Mouse (Mus musculus): Measurements from ENCODE around the gene Perm1. TPM values are rescaled to one million over a fixed set of nuclear protein-coding genes. Genes with fewer than 3 reads are reported as not detected.
A peak's percentile ranks its signal among the peaks of the same experiment; 100 is the strongest.

Perm1 gene
- total and polyA plus RNA-seq, 2 experiments from 2014 or later, result 42.9 to 68.3 TPM

- TF ChIP-seq CTCF (IDR thresholded peaks at IDR 0.05; ENCODE audit: low read depth) (no peak), EP300 (IDR thresholded peaks at IDR 0.05; ENCODE audit: low read depth) (no peak)
- 84% methylated on average over 5 of the region's 5 CpGs for WGBS
Observed at GRCm38 (mm10) chr4:156183747-156184146, 31.9 kb upstream of the Perm1 start.

GRCm38 (mm10) chr4:156184291-156184954 is 31.2 kb upstream of the Perm1 start:
- Histone ChIP-seq H3K4me2 (ENCODE audit: low read depth, low read length) (peak overlapping the region; percentile 25), H3K27ac (ENCODE audit: low read depth) (peak overlapping the region; percentile 28; the same call in 1 of the 2 replicates), H3K9me3 (replicated peaks; ENCODE audit: control insufficient read depth, low read length) (no peaks in the 10 kb centered on the region), H3K4me3 (ENCODE audit: low read depth, low read length) (no peak overlapping the region), H3K27me3 (ENCODE audit: control insufficient read depth, insufficient read depth, low read length) (no peaks in the 10 kb centered on the region), H3K36me3 (replicated peaks; ENCODE audit: control insufficient read depth, insufficient read depth, low read length) (0 out of 2 replicates have a peak, but pooled peaks cover 21% of the 10 kb centered on the region), H3K9ac (replicated peaks; ENCODE audit: low read depth, low read length) (0 out of 2 replicates have a peak overlapping the region, but pooled peaks have one; percentile 2), H3K4me1 (ENCODE audit: control insufficient read depth, insufficient read depth) (peaks cover 25% of the 10 kb centered on the region)
- WGBS, result 62% methylated on average over 7 of the region's 7 CpGs
- peak; percentile 42 for DNase-seq (ENCODE audit: low spot score)
- peak; percentile 42; the same call in 1 of the 2 replicates for ATAC-seq (ENCODE audit: insufficient read depth, low read depth)
- TF ChIP-seq CTCF (IDR thresholded peaks at IDR 0.05; ENCODE audit: low read depth), result no peak
- TF ChIP-seq EP300 (IDR thresholded peaks at IDR 0.05; ENCODE audit: low read depth), result no peak

More at GRCm38 (mm10) chr4:156183747-156184146, 31.9 kb upstream of the Perm1 start:
- Histone ChIP-seq H3K4me1 (ENCODE audit: control insufficient read depth, insufficient read depth) (peaks cover 19% of the 10 kb centered on the region), H3K27me3 (ENCODE audit: control insufficient read depth, insufficient read depth, low read length) (no peaks in the 10 kb centered on the region), H3K9ac (replicated peaks; ENCODE audit: low read depth, low read length) (no peak overlapping the region), H3K9me3 (replicated peaks; ENCODE audit: control insufficient read depth, low read length) (no peaks in the 10 kb centered on the region), H3K4me2 (ENCODE audit: low read depth, low read length) (no peak overlapping the region), H3K36me3 (replicated peaks; ENCODE audit: control insufficient read depth, insufficient read depth, low read length) (peaks cover 27% of the 10 kb centered on the region), H3K4me3 (ENCODE audit: low read depth, low read length) (no peak overlapping the region), H3K27ac (ENCODE audit: low read depth) (no peak overlapping the region)
- no peak for DNase-seq (ENCODE audit: low spot score)
- ATAC-seq (ENCODE audit: insufficient read depth, low read depth), result no peak

GRCm38 (mm10) chr4:156185456-156185949 is 30.2 kb upstream of the Perm1 start:
- H3K9me3 ChIP-seq (replicated peaks; ENCODE audit: control insufficient read depth, low read length), result no peaks in the 10 kb centered on the region
- TF ChIP-seq EP300 (IDR thresholded peaks at IDR 0.05; ENCODE audit: low read depth), result no peak
- TF ChIP-seq CTCF (IDR thresholded peaks at IDR 0.05; ENCODE audit: low read depth), result no peak
- DNase-seq (ENCODE audit: low spot score) (no peak), ATAC-seq (ENCODE audit: insufficient read depth, low read depth) (no peak)
- no peak overlapping the region for H3K4me3 ChIP-seq (ENCODE audit: low read depth, low read length)
- no peaks in the 10 kb centered on the region for H3K27me3 ChIP-seq (ENCODE audit: control insufficient read depth, insufficient read depth, low read length)
- 82% methylated on average over 13 of the region's 13 CpGs for WGBS
- H3K27ac ChIP-seq (ENCODE audit: low read depth), result no peak overlapping the region
- H3K9ac ChIP-seq (replicated peaks; ENCODE audit: low read depth, low read length), result 0 out of 2 replicates have a peak overlapping the region, but pooled peaks have one; percentile 45
- H3K36me3 ChIP-seq (replicated peaks; ENCODE audit: control insufficient read depth, insufficient read depth, low read length), result 0 out of 2 replicates have a peak, but pooled peaks cover 18% of the 10 kb centered on the region
- peak overlapping the region; percentile 46 for H3K4me2 ChIP-seq (ENCODE audit: low read depth, low read length)
- peaks cover 27% of the 10 kb centered on the region for H3K4me1 ChIP-seq (ENCODE audit: control insufficient read depth, insufficient read depth)

- peaks cover 27% of the 10 kb centered on the region for H3K4me1 ChIP-seq (ENCODE audit: control insufficient read depth, insufficient read depth)
- peaks cover 12% of the 10 kb centered on the region; the same call in 1 of the 2 replicates for H3K36me3 ChIP-seq (replicated peaks; ENCODE audit: control insufficient read depth, insufficient read depth, low read length)
- H3K27ac ChIP-seq (ENCODE audit: low read depth), result no peak overlapping the region
- WGBS, result 22% methylated on average over 31 of the region's 31 CpGs
- H3K4me2 ChIP-seq (ENCODE audit: low read depth, low read length), result peak overlapping the region; percentile 46
- ATAC-seq (ENCODE audit: insufficient read depth, low read depth) (no peak), DNase-seq (ENCODE audit: low spot score) (no peak)
- H3K4me3 ChIP-seq (ENCODE audit: low read depth, low read length), result peak overlapping the region; percentile 17
- H3K27me3 ChIP-seq (ENCODE audit: control insufficient read depth, insufficient read depth, low read length), result no peaks in the 10 kb centered on the region
- H3K9me3 ChIP-seq (replicated peaks; ENCODE audit: control insufficient read depth, low read length), result no peaks in the 10 kb centered on the region
- TF ChIP-seq EP300 (IDR thresholded peaks at IDR 0.05; ENCODE audit: low read depth) (no peak), CTCF (IDR thresholded peaks at IDR 0.05; ENCODE audit: low read depth) (no peak)
- H3K9ac ChIP-seq (replicated peaks; ENCODE audit: low read depth, low read length), result peak overlapping the region; percentile 45; the same call in 1 of the 2 replicates
Observed at GRCm38 (mm10) chr4:156185950-156186850, 29.5 kb upstream of the Perm1 start.

GRCm38 (mm10) chr4:156188162-156188810 is 27.4 kb upstream of the Perm1 start:
- Histone ChIP-seq H3K4me1 (ENCODE audit: control insufficient read depth, insufficient read depth) (peaks cover 34% of the 10 kb centered on the region), H3K9ac (replicated peaks; ENCODE audit: low read depth, low read length) (no peak overlapping the region), H3K27ac (ENCODE audit: low read depth) (no peak overlapping the region), H3K36me3 (replicated peaks; ENCODE audit: control insufficient read depth, insufficient read depth, low read length) (peaks cover 6% of the 10 kb centered on the region; the same call in 1 of the 2 replicates), H3K27me3 (ENCODE audit: control insufficient read depth, insufficient read depth, low read length) (no peaks in the 10 kb centered on the region), H3K4me3 (ENCODE audit: low read depth, low read length) (no peak overlapping the region), H3K4me2 (ENCODE audit: low read depth, low read length) (no peak overlapping the region), H3K9me3 (replicated peaks; ENCODE audit: control insufficient read depth, low read length) (no peaks in the 10 kb centered on the region)
- TF ChIP-seq CTCF (IDR thresholded peaks at IDR 0.05; ENCODE audit: low read depth) (no peak), EP300 (IDR thresholded peaks at IDR 0.05; ENCODE audit: low read depth) (no peak)
- ATAC-seq (ENCODE audit: insufficient read depth, low read depth), result no peak
- 73% methylated on average over 5 of the region's 5 CpGs for WGBS
- DNase-seq (ENCODE audit: low spot score), result no peak

All from heart, postnatal 0 days (tissue).